Mouse (Mus musculus) limb, embryonic 10.5 days (tissue): Measurements from ENCODE around the gene Fbxo27. TPM values are rescaled to one million over a fixed set of nuclear protein-coding genes. Genes with fewer than 3 reads are reported as not detected.
"Not testable (repeated sequence)": the region's sequence is repeated elsewhere in the genome, so short reads cannot be mapped to it uniquely, and the experiment has no call there.

Experiments used
- DNase-seq: peaks from one replicate; pipeline ENCODE4 v3.0.0-alpha.2; 2017; ENCODE audit warnings: low spot score
- H3K27ac ChIP-seq: fragments of 300-500 bp; sonication (generic); 2 replicates; pipeline ENCODE4 v1.5.1; 2016; ENCODE audit warnings: mild to moderate bottlenecking
- H3K27me3 ChIP-seq: fragments of 300-500 bp; sonication (generic); 2 replicates; pipeline ENCODE4 v1.6.1; 2016; ENCODE audit warnings: low read depth, mild to moderate bottlenecking; ENCODE audit not compliant: poor library complexity, severe bottlenecking
- H3K36me3 ChIP-seq: fragments of 300-500 bp; sonication (generic); 2 replicates; pipeline ENCODE4 v1.6.1; 2016; ENCODE audit warnings: mild to moderate bottlenecking, moderate library complexity
- H3K4me1 ChIP-seq: fragments of 300-500 bp; sonication (generic); 2 replicates; pipeline ENCODE4 v1.6.1; 2016
- H3K4me3 ChIP-seq: fragments of 300-500 bp; sonication (generic); 2 replicates; pipeline ENCODE4 v1.5.1; 2016; ENCODE audit warnings: mild to moderate bottlenecking, moderate library complexity
- H3K9me3 ChIP-seq: fragments of 300-500 bp; sonication (generic); replicated peaks from 2 replicates; pipeline ENCODE4 v1.6.1; 2016; ENCODE audit warnings: mild to moderate bottlenecking
- WGBS: fragments of 180-500 bp; shearing (Covaris S2); methylation state at CpG from one replicate; pipeline ENCODE4 v1.1.7; 2016; 5-methylcytosine and 5-hydroxymethylcytosine counted together
- polyA plus RNA-seq: library from polyadenylated mRNA; unstranded; fragments of >200 nt; fragmentation: Nextera tagmentation; extraction: Ambion mirVana; gene quantifications from 2 replicates; pipeline ENCODE4 v1.2.1, GENCODE M21; 2016

The Fbxo27 gene
- polyA plus RNA-seq: 4.7 and 6.3 TPM in 2 replicates

GRCm38 (mm10) chr7:28692545-28693320 lies at the start of gene Fbxo27:
TSS of gene Fbxo27 (plus strand) at chr7:28692849.
- H3K9me3 ChIP-seq: no peaks in the 10 kb centered on the region
- H3K4me3 ChIP-seq: peak within 1 kb of the TSS; percentile 66
- H3K27ac ChIP-seq: peak within 1 kb of the TSS; percentile 78
- 36% methylated on average over 30 of the region's 30 CpGs for WGBS
- DNase-seq: peak; percentile 72
- H3K4me1 ChIP-seq: peaks cover 27% of the 10 kb centered on the region
- H3K36me3 ChIP-seq: no peaks in the 10 kb centered on the region
- H3K27me3 ChIP-seq: peaks cover 30% of the 10 kb centered on the region

- no peak for DNase-seq
- no peaks in the 10 kb centered on the region for H3K4me1 ChIP-seq
- H3K27ac ChIP-seq: no peak overlapping the region
- H3K9me3 ChIP-seq: no peaks in the 10 kb centered on the region
- H3K27me3 ChIP-seq: no peaks in the 10 kb centered on the region
- 72% methylated on average over 6 of the region's 6 CpGs for WGBS
- H3K36me3 ChIP-seq: no peaks in the 10 kb centered on the region
- no peak overlapping the region for H3K4me3 ChIP-seq
Measured at GRCm38 (mm10) chr7:28645366-28645765, 47.3 kb upstream of the Fbxo27 start.

GRCm38 (mm10) chr7:28645947-28646475 lies 46.6 kb upstream of the Fbxo27 start:
- Histone ChIP-seq H3K4me3 (no peak overlapping the region), H3K27ac (no peak overlapping the region), H3K9me3 (no peaks in the 10 kb centered on the region), H3K27me3 (no peaks in the 10 kb centered on the region), H3K4me1 (no peaks in the 10 kb centered on the region), H3K36me3 (no peaks in the 10 kb centered on the region)
- DNase-seq: no peak
- 85% methylated on average over 2 of the region's 2 CpGs for WGBS

GRCm38 (mm10) chr7:28647016-28647415 lies 45.6 kb upstream of the Fbxo27 start:
- H3K9me3 ChIP-seq: no peaks in the 10 kb centered on the region
- H3K4me3 ChIP-seq: no peak overlapping the region
- no peaks in the 10 kb centered on the region for H3K27me3 ChIP-seq
- 61% methylated on average over 7 of the region's 7 CpGs for WGBS
- H3K27ac ChIP-seq: no peak overlapping the region
- no peaks in the 10 kb centered on the region for H3K4me1 ChIP-seq
- H3K36me3 ChIP-seq: no peaks in the 10 kb centered on the region
- no peak for DNase-seq

- Histone ChIP-seq H3K27me3 (no peaks in the 10 kb centered on the region), H3K36me3 (no peaks in the 10 kb centered on the region), H3K4me1 (no peaks in the 10 kb centered on the region), H3K9me3 (no peaks in the 10 kb centered on the region), H3K4me3 (no peak overlapping the region), H3K27ac (no peak overlapping the region)
- WGBS: 91% methylated on average over 2 of the region's 2 CpGs
- DNase-seq: no peak
Measured at GRCm38 (mm10) chr7:28651157-28651556, 41.5 kb upstream of the Fbxo27 start.

- no peaks in the 10 kb centered on the region for H3K36me3 ChIP-seq
- no peak overlapping the region for H3K27ac ChIP-seq
- no peaks in the 10 kb centered on the region for H3K27me3 ChIP-seq
- no peak overlapping the region for H3K4me3 ChIP-seq
- no peak for DNase-seq
- H3K4me1 ChIP-seq: no peaks in the 10 kb centered on the region
- no peaks in the 10 kb centered on the region for H3K9me3 ChIP-seq
- WGBS: 81% methylated on average over 4 of the region's 4 CpGs
Measured at GRCm38 (mm10) chr7:28656430-28656829, 36.2 kb upstream of the Fbxo27 start.

GRCm38 (mm10) chr7:28665620-28666579 lies 26.7 kb upstream of the Fbxo27 start:
- peak overlapping the region; percentile 30; the same call in 1 of the 2 replicates for H3K27ac ChIP-seq
- WGBS: 17% methylated on average over 15 of the region's 15 CpGs
- peaks cover 25% of the 10 kb centered on the region for H3K4me1 ChIP-seq
- peak overlapping the region; percentile 37 for H3K4me3 ChIP-seq
- peaks cover 16% of the 10 kb centered on the region; the same call in 1 of the 2 replicates for H3K27me3 ChIP-seq
- no peaks in the 10 kb centered on the region for H3K36me3 ChIP-seq
- peak; percentile 46 for DNase-seq
- H3K9me3 ChIP-seq: no peaks in the 10 kb centered on the region

- no peak overlapping the region for H3K4me3 ChIP-seq
- H3K27ac ChIP-seq: no peak overlapping the region
- no peak for DNase-seq
- no peaks in the 10 kb centered on the region for H3K36me3 ChIP-seq
- 0 out of 2 replicates have a peak, but pooled peaks cover under 1% of the 10 kb centered on the region for H3K27me3 ChIP-seq
- no peaks in the 10 kb centered on the region for H3K9me3 ChIP-seq
- peaks cover 12% of the 10 kb centered on the region for H3K4me1 ChIP-seq
- WGBS: 74% methylated on average over 4 of the region's 4 CpGs
Measured at GRCm38 (mm10) chr7:28671172-28671571, 21.5 kb upstream of the Fbxo27 start.

- Histone ChIP-seq H3K27ac (no peak overlapping the region), H3K27me3 (0 out of 2 replicates have a peak, but pooled peaks cover 3% of the 10 kb centered on the region), H3K4me1 (peaks cover 7% of the 10 kb centered on the region; the same call in 1 of the 2 replicates), H3K9me3 (no peaks in the 10 kb centered on the region), H3K36me3 (no peaks in the 10 kb centered on the region), H3K4me3 (no peak overlapping the region)
- DNase-seq: no peak
- 94% methylated on average over 5 of the region's 5 CpGs for WGBS
Measured at GRCm38 (mm10) chr7:28672276-28672675, 20.4 kb upstream of the Fbxo27 start.

GRCm38 (mm10) chr7:28672786-28673185 lies 19.9 kb upstream of the Fbxo27 start:
- WGBS: 69% methylated on average over 5 of the region's 5 CpGs

GRCm38 (mm10) chr7:28674994-28675393 lies 17.7 kb upstream of the Fbxo27 start:
- Histone ChIP-seq H3K27me3 (0 out of 2 replicates have a peak, but pooled peaks cover 3% of the 10 kb centered on the region), H3K36me3 (no peaks in the 10 kb centered on the region), H3K9me3 (no peaks in the 10 kb centered on the region), H3K4me1 (no peaks in the 10 kb centered on the region), H3K27ac (no peak overlapping the region), H3K4me3 (no peak overlapping the region)
- WGBS: 77% methylated on average over 9 of the region's 9 CpGs
- no peak for DNase-seq

More at GRCm38 (mm10) chr7:28672786-28673185, 19.9 kb upstream of the Fbxo27 start:
- H3K27ac ChIP-seq, H3K27me3 ChIP-seq, H3K36me3 ChIP-seq, H3K9me3 ChIP-seq, H3K4me3 ChIP-seq, H3K4me1 ChIP-seq, DNase-seq: not testable (repeated sequence)

GRCm38 (mm10) chr7:28675746-28676145 lies 16.9 kb upstream of the Fbxo27 start:
- WGBS: 44% methylated on average over 11 of the region's 11 CpGs
- H3K4me1 ChIP-seq: no peaks in the 10 kb centered on the region
- no peak overlapping the region for H3K4me3 ChIP-seq
- H3K36me3 ChIP-seq: no peaks in the 10 kb centered on the region
- H3K9me3 ChIP-seq: no peaks in the 10 kb centered on the region
- DNase-seq: peak; percentile 35
- 0 out of 2 replicates have a peak, but pooled peaks cover 3% of the 10 kb centered on the region for H3K27me3 ChIP-seq
- H3K27ac ChIP-seq: no peak overlapping the region
